Comparison of ENCODE assay signal across 20 mouse cellular contexts in genomic region chr9:120275226-120275625, GRCm38 (mm10). TPM values are rescaled to one million over a fixed set of nuclear protein-coding genes. Genes with fewer than 3 reads are reported as not detected.
DNase-seq lines count a peak whose midpoint lies in the region; ATAC-seq lines count a peak whose summit lies in the region.
"Had no signal": no experiment of that assay in that cellular context is flagged by ENCODE, and none has a peak within 500 bp of the region (broad histone marks: within the 10 kb centered on the region; RNA-seq: fewer than 3 reads in every experiment).

No protein-coding gene starts in this region.

- H3K4me2 ChIP-seq in heart, embryonic 12.5 days, result no peak overlapping the region
- H3K4me2 ChIP-seq: hindbrain, embryonic 14.5 days; limb, embryonic 13.5 days; liver, embryonic 13.5 days; midbrain, embryonic 11.5 days; neural tube, embryonic 15.5 days had no signal

- peak; percentile 23 to 64 for DNase-seq in adrenal gland, adult (ENCODE audit: inconsistent age in 2 of 2, low spot score in 1 of 2)
- DNase-seq in adrenal gland, postnatal 25 days, result no peak
- DNase-seq in heart, adult 8-10 months (ENCODE audit: low spot score), result peak; percentile 13
- DNase-seq in adrenal gland, postnatal 10 days, result peak; percentile 29
- peak; percentile 54 for DNase-seq in kidney, postnatal 14 days
- DNase-seq in B cell, adult 2 months, result no peak
- DNase-seq in thymus, postnatal 0 days (ENCODE audit: low spot score), result no peak
- DNase-seq: cerebellum, adult 9-10 months; layer of hippocampus, adult 9-11 months; liver, embryonic 13.5 days; lung, adult 2 months; lung, postnatal 14 days; thymus, adult 18-20 months; thymus, postnatal 4 days had no signal

- no peak overlapping the region for H3K4me3 ChIP-seq in heart, embryonic 12.5 days
- H3K4me3 ChIP-seq: limb, embryonic 13.5 days; liver, embryonic 13.5 days; neural tube, embryonic 15.5 days had no signal

- WGBS in heart, embryonic 12.5 days, result 69% methylated on average over 7 of the region's 7 CpGs

- ATAC-seq in heart, embryonic 12.5 days (ENCODE audit: insufficient number of reproducible peaks, low FRiP score), result no peak
- ATAC-seq: forebrain, embryonic 14.5 days had no signal

- no peak overlapping the region for H3K9ac ChIP-seq in heart, embryonic 12.5 days
- H3K9ac ChIP-seq: hindbrain, embryonic 14.5 days; limb, embryonic 13.5 days; liver, embryonic 13.5 days; neural tube, embryonic 15.5 days had no signal

- no peaks in the 10 kb centered on the region; the same call in 1 of the 2 replicates for H3K27me3 ChIP-seq in heart, embryonic 12.5 days (replicated peaks)
- H3K27me3 ChIP-seq: limb, embryonic 13.5 days; liver, embryonic 13.5 days; neural tube, embryonic 15.5 days had no signal

- H3K4me1 ChIP-seq in heart, embryonic 12.5 days (replicated peaks), result no peaks in the 10 kb centered on the region
- H3K4me1 ChIP-seq: limb, embryonic 13.5 days; liver, embryonic 13.5 days; neural tube, embryonic 15.5 days had no signal

- H3K36me3 ChIP-seq in heart, embryonic 12.5 days, result no peaks in the 10 kb centered on the region
- H3K36me3 ChIP-seq: limb, embryonic 13.5 days; liver, embryonic 13.5 days; neural tube, embryonic 15.5 days had no signal

- H3K27ac ChIP-seq in heart, embryonic 12.5 days (ENCODE audit: poor library complexity, severe bottlenecking), result no peak overlapping the region
- H3K27ac ChIP-seq: hindbrain, embryonic 14.5 days; limb, embryonic 13.5 days; liver, embryonic 13.5 days; neural tube, embryonic 15.5 days had no signal

- H3K9me3 ChIP-seq in heart, embryonic 12.5 days (replicated peaks), result no peaks in the 10 kb centered on the region
- H3K9me3 ChIP-seq: limb, embryonic 13.5 days; liver, embryonic 13.5 days; neural tube, embryonic 15.5 days had no signal

RNA-seq across cellular contexts. Expression of gene Myrip, which starts 26.1 kb away (rescaled TPM):
- 4.1 and 6.8 TPM in 2 replicates for total RNA-seq in adrenal gland, postnatal 25 days (2021)
- 1 to 10 TPM; 5.1 to 6.9 (median 6.3) TPM for total RNA-seq in heart, adult 8-10 months (2022)
- 0.95 and 1.1 TPM in 2 replicates for polyA plus RNA-seq in heart, embryonic 12.5 days (2016; fragmentation: Nextera tagmentation; extraction: Ambion mirVana)
- total RNA-seq in adrenal gland, postnatal 10 days (2021), result 1 to 10 TPM; 6.0 to 8.7 TPM
- polyA plus RNA-seq in thymus, postnatal 0 days (2015; fragmentation: Nextera tagmentation; extraction: Ambion mirVana), result 0.40 TPM in 1 of 2 replicates, not detected in the other

Comparison
In these comparisons a context has a peak if more than half of its experiments do, and no peak if none do; other contexts are left out.
1. DNase-seq: peak in adrenal gland, adult (2 of 2), heart, adult 8-10 months (single experiment), adrenal gland, postnatal 10 days (single experiment) and kidney, postnatal 14 days (single experiment); none in adrenal gland, postnatal 25 days (single experiment), B cell, adult 2 months (0 of 2) and thymus, postnatal 0 days (single experiment).